Mouse (Mus musculus) hindbrain, postnatal 0 days (tissue): ENCODE measurements around the gene Brsk2. TPM values are rescaled to one million over a fixed set of nuclear protein-coding genes. Genes with fewer than 3 reads are reported as not detected.
A peak's percentile ranks its signal among the peaks of the same experiment; 100 is the strongest.

Experiments used
- ATAC-seq: fragments of 200-750 bp; cut with Nextera tagmentation; 2 replicates; pipeline ENCODE4 v1.8.0; 2017; ENCODE audit warnings: mild to moderate bottlenecking, moderate TSS enrichment, moderate library complexity
- DNase-seq: peaks from one replicate; pipeline ENCODE4 v3.0.0-alpha.2; 2015; ENCODE audit warnings: low spot score
- H3K27ac ChIP-seq: fragments of 300-500 bp; sonication (generic); 2 replicates; pipeline ENCODE4 v1.5.1; 2014; ENCODE audit warnings: mild to moderate bottlenecking
- H3K27me3 ChIP-seq: fragments of 300-500 bp; sonication (generic); 2 replicates; pipeline ENCODE4 v1.6.1; 2014; ENCODE audit warnings: low read length, mixed read lengths; ENCODE audit not compliant: insufficient read depth
- H3K36me3 ChIP-seq: fragments of 300-500 bp; sonication (generic); 2 replicates; pipeline ENCODE4 v1.6.1; 2014; ENCODE audit warnings: low read length, mixed read lengths; ENCODE audit not compliant: insufficient read depth
- H3K4me1 ChIP-seq: fragments of 300-500 bp; sonication (generic); 2 replicates; pipeline ENCODE4 v1.6.1; 2014; ENCODE audit warnings: antibody characterized with exemption, low read length, mixed read lengths; ENCODE audit not compliant: insufficient read depth
- H3K4me2 ChIP-seq: fragments of 300-500 bp; sonication (generic); 2 replicates; pipeline ENCODE4 v1.6.1; 2014; ENCODE audit warnings: low read depth, mild to moderate bottlenecking, low read length, moderate library complexity, mixed read lengths
- H3K4me3 ChIP-seq: fragments of 300-500 bp; sonication (generic); 2 replicates; pipeline ENCODE4 v1.5.1; 2014; ENCODE audit warnings: low read length
- H3K9ac ChIP-seq: fragments of 300-500 bp; sonication (generic); replicated peaks from 2 replicates; pipeline ENCODE4 v1.6.1; 2014; ENCODE audit warnings: mild to moderate bottlenecking, low read length, moderate library complexity, mixed read lengths
- H3K9me3 ChIP-seq: fragments of 300-500 bp; sonication (generic); 2 replicates; pipeline ENCODE4 v1.6.1; 2016; ENCODE audit warnings: low read length, mixed read lengths
- CTCF ChIP-seq: IDR thresholded peaks from 2 replicates; pipeline ENCODE4 v1.5.1; 2016; ENCODE audit warnings: antibody characterized with exemption, control low read depth, low read depth
- WGBS: fragments of 180-500 bp; shearing (Covaris S2); extraction: QIAGEN DNeasy Blood & Tissue Kit; methylation state at CpG from one replicate; pipeline ENCODE4 v1.1.7; 2014; 5-methylcytosine and 5-hydroxymethylcytosine counted together
- polyA plus RNA-seq: library from polyadenylated mRNA; unstranded; fragments of >200 nt; fragmentation: Nextera tagmentation; extraction: Ambion mirVana; gene quantifications from 2 replicates; pipeline ENCODE4 v1.2.1, GENCODE M21; 2015
- total RNA-seq: library from RNA; depleted of rRNA; stranded (reverse); fragments of >200 nt; gene quantifications from 2 replicates; pipeline ENCODE4 v1.2.3, GENCODE M21; 2014

Gene Brsk2
- total and polyA plus RNA-seq, 2 experiments from 2014 or later: 17.9 to 143 TPM

GRCm38 (mm10) chr7:141962521-141962920 lies 13.0 kb downstream of the Brsk2 start:
- H3K9ac ChIP-seq: no peak overlapping the region
- H3K4me2 ChIP-seq: no peak overlapping the region
- no peak for TF ChIP-seq CTCF
- 84% methylated on average over 3 of the region's 3 CpGs for WGBS
- no peaks in the 10 kb centered on the region for H3K36me3 ChIP-seq
- DNase-seq (no peak), ATAC-seq (0 out of 2 replicates have a peak, but pooled peaks have one; percentile 8)
- H3K4me1 ChIP-seq: peaks cover 48% of the 10 kb centered on the region
- no peaks in the 10 kb centered on the region for H3K9me3 ChIP-seq
- no peaks in the 10 kb centered on the region for H3K27me3 ChIP-seq
- H3K4me3 ChIP-seq: no peak overlapping the region
- no peak overlapping the region for H3K27ac ChIP-seq

- 87% methylated on average over 2 of the region's 2 CpGs for WGBS
- Histone ChIP-seq H3K9me3 (no peaks in the 10 kb centered on the region), H3K4me2 (no peak overlapping the region), H3K27ac (no peak overlapping the region), H3K9ac (no peak overlapping the region), H3K36me3 (no peaks in the 10 kb centered on the region), H3K4me3 (no peak overlapping the region), H3K4me1 (peaks cover 30% of the 10 kb centered on the region), H3K27me3 (no peaks in the 10 kb centered on the region)
- TF ChIP-seq CTCF: no peak
- ATAC-seq (no peak), DNase-seq (no peak)
These were observed 16.7 kb downstream of the Brsk2 start for GRCm38 (mm10) chr7:141966281-141966680.

- Histone ChIP-seq H3K9ac (no peak overlapping the region), H3K36me3 (no peaks in the 10 kb centered on the region), H3K27ac (no peak overlapping the region), H3K9me3 (no peaks in the 10 kb centered on the region), H3K4me1 (peaks cover 9% of the 10 kb centered on the region), H3K4me3 (no peak overlapping the region), H3K27me3 (no peaks in the 10 kb centered on the region), H3K4me2 (no peak overlapping the region)
- TF ChIP-seq CTCF: peak; percentile 52
- DNase-seq (peak; percentile 60), ATAC-seq (0 out of 2 replicates have a peak, but pooled peaks have one; percentile 36)
- WGBS: 50% methylated on average over 7 of the region's 7 CpGs
These were observed 23.5 kb downstream of the Brsk2 start for GRCm38 (mm10) chr7:141972831-141973619.

- H3K4me3 ChIP-seq: no peak overlapping the region
- no peak overlapping the region for H3K4me2 ChIP-seq
- H3K9me3 ChIP-seq: no peaks in the 10 kb centered on the region
- no peak for DNase-seq
- WGBS: 36% methylated on average over 6 of the region's 6 CpGs
- ATAC-seq: no peak
- H3K36me3 ChIP-seq: no peaks in the 10 kb centered on the region
- H3K4me1 ChIP-seq: peaks cover 7% of the 10 kb centered on the region
- TF ChIP-seq CTCF: no peak
- H3K27ac ChIP-seq: no peak overlapping the region
- no peak overlapping the region for H3K9ac ChIP-seq
- no peaks in the 10 kb centered on the region for H3K27me3 ChIP-seq
These were observed 28.5 kb downstream of the Brsk2 start for GRCm38 (mm10) chr7:141978003-141978402.

- Histone ChIP-seq H3K4me1 (peaks cover 7% of the 10 kb centered on the region), H3K4me2 (no peak overlapping the region), H3K9ac (no peak overlapping the region), H3K27ac (no peak overlapping the region), H3K27me3 (no peaks in the 10 kb centered on the region), H3K9me3 (no peaks in the 10 kb centered on the region), H3K36me3 (no peaks in the 10 kb centered on the region; the same call in 1 of the 2 replicates), H3K4me3 (no peak overlapping the region)
- ATAC-seq (no peak), DNase-seq (no peak)
- TF ChIP-seq CTCF: no peak
- 91% methylated on average over 4 of the region's 4 CpGs for WGBS
These were observed 29.7 kb downstream of the Brsk2 start for GRCm38 (mm10) chr7:141979247-141979646.

GRCm38 (mm10) chr7:141981237-141981636 lies 31.7 kb downstream of the Brsk2 start:
- Histone ChIP-seq H3K9ac (no peak overlapping the region), H3K4me1 (peaks cover 7% of the 10 kb centered on the region), H3K9me3 (no peaks in the 10 kb centered on the region), H3K36me3 (peaks cover 12% of the 10 kb centered on the region; the same call in 1 of the 2 replicates), H3K27ac (no peak overlapping the region), H3K4me2 (no peak overlapping the region), H3K4me3 (no peak overlapping the region), H3K27me3 (no peaks in the 10 kb centered on the region)
- 89% methylated on average over 7 of the region's 7 CpGs for WGBS
- no peak for TF ChIP-seq CTCF
- DNase-seq: no peak
- no peak for ATAC-seq

- H3K27ac ChIP-seq: no peak overlapping the region
- no peak overlapping the region for H3K9ac ChIP-seq
- 65% methylated on average over 7 of the region's 7 CpGs for WGBS
- H3K4me1 ChIP-seq: no peaks in the 10 kb centered on the region
- ATAC-seq: no peak
- peaks cover 61% of the 10 kb centered on the region; the same call in 1 of the 2 replicates for H3K36me3 ChIP-seq
- TF ChIP-seq CTCF: no peak
- H3K27me3 ChIP-seq: no peaks in the 10 kb centered on the region
- H3K4me2 ChIP-seq: no peak overlapping the region
- DNase-seq: no peak
- H3K9me3 ChIP-seq: no peaks in the 10 kb centered on the region
- H3K4me3 ChIP-seq: no peak overlapping the region
These were observed 38.8 kb downstream of the Brsk2 start for GRCm38 (mm10) chr7:141988314-141988806.
